Mouse (Mus musculus): ENCODE data around the gene Fam19a3.
A peak's percentile ranks its signal among the peaks of the same experiment; 100 is the strongest.
"Not testable (repeated sequence)": the region's sequence is repeated elsewhere in the genome, so short reads cannot be mapped to it uniquely, and the experiment has no call there.

The Fam19a3 gene

GRCm38 (mm10) chr3:104758869-104759268 lies 22.8 kb downstream of the Fam19a3 start:
- DNase-seq, result no peak

DNA sequence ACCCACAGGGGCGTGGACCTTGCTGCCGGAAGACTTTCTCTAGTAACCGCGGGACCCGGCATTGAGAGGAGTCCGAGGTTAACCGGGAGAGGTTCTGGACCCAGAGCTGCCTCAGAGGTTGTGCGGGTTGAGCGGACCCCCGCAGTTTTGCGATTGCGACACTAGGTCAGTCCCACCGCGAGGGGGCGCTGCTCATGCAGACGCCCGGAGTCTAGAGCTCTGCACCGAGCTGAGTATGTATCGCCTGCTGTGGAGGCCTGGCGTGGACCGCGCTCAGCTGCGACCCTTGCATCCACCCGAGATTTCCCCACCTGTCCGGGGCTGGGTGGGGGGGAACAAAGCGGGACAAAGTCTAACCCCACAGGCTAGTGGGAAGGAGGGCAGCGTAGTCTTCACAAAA lies 23.2 kb downstream of the Fam19a3 start:
- peak; percentile 58 for DNase-seq

- DNase-seq, result not testable (repeated sequence)
These were observed 28.8 kb downstream of the Fam19a3 start for GRCm38 (mm10) chr3:104752845-104753244.

GRCm38 (mm10) chr3:104743864-104744263 lies 37.8 kb downstream of the Fam19a3 start:
- no peak for DNase-seq

GRCm38 (mm10) chr3:104743161-104743560 lies 38.5 kb downstream of the Fam19a3 start:
- no peak for DNase-seq

DNA sequence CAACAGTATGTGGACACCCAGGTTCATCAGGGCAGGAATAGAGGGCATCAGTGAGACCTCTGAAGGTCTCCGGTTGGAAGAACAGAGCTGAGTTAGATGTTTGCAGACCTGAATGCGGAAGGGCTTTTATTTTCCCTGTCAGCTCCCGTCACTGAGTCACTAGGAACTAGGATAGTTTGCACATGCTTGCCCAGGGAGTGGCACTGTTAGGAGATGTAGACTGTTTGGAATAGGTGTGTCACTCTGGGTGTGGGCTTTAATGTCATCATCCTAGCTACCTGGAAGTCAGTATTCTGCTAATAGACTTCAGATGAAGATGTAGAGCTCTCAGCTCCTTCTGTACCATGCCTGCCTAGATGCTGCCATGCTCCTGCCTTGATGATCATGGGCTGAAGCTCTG lies 39.7 kb downstream of the Fam19a3 start:
- no peak for DNase-seq

GRCm38 (mm10) chr3:104734654-104735053 lies 47.0 kb downstream of the Fam19a3 start:
- no peak for DNase-seq

DNA sequence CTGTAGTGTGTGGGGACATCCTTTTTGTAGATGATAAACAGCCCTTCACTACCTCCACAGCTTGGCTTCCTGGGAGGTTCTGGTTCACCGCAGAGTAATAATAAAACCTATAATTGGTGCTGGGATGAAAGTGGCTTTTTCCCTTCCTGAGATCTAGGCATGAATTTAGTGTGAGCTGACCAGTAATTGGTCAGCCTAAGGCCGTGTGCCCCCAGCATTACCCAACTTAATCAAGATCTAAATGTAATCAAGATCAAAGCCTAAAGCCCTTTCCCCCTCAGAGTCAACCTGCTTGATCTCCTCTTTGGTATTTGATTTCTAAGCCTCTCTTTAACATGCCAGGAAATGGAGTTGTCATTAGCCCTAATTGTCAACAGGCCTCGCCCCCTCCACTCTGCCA lies 48.7 kb downstream of the Fam19a3 start:
- no peak for DNase-seq

DNA sequence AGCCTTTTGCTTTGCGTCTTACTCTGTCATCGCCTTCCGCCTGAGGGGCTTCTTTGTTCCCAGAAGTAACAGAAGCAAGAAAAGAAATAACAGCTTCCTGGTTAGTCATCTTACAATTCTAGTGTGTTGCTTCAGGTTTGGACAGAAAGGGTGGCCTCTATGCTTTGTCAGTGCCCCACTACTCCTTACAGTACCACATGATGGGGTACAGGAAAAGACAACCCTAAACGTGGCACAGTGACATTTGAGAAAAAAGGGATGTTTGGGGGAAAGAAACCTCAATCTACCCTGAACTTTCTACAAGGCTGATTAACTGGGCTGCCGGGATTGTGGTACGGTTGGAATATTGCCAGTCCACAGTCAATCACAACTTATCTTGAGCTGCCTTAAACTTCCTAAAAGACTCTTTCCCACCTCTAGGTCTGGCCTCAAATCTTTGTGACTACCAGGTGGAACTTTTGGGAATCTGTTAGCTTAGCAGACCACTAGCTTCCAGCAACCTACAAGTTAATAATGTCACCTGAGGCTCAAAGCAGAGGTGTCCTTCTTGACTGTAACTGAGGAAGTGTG lies 52.3 kb downstream of the Fam19a3 start:
- DNase-seq, result no peak
